In genomic region chr13:63562141-63562971, GRCm38 (mm10) we compare ENCODE assay signal across 9 mouse cellular contexts. TPM values are rescaled to one million over a fixed set of nuclear protein-coding genes. Genes with fewer than 3 reads are reported as not detected.
A peak's percentile ranks its signal among the peaks of the same experiment; 100 is the strongest.
DNase-seq lines count a peak whose midpoint lies in the region; ATAC-seq and TF ChIP-seq lines count a peak whose summit lies in the region.
"Had no signal": no experiment of that assay in that cellular context is flagged by ENCODE, and none has a peak within 500 bp of the region (broad histone marks: within the 10 kb centered on the region; RNA-seq: fewer than 3 reads in every experiment).

No protein-coding gene starts in this region.

- no peak for TF ChIP-seq CTCF in heart, postnatal 0 days (IDR thresholded peaks at IDR 0.05; ENCODE audit: low read depth)

- H3K27ac ChIP-seq in heart, postnatal 0 days (ENCODE audit: low read depth) = no peak overlapping the region
- peak overlapping the region; percentile 99 for H3K27ac ChIP-seq in limb, embryonic 15.5 days
- peak overlapping the region; percentile 99 for H3K27ac ChIP-seq in stomach, embryonic 15.5 days

- H3K27me3 ChIP-seq in heart, postnatal 0 days (ENCODE audit: control insufficient read depth, insufficient read depth, low read length) = no peaks in the 10 kb centered on the region
- no peaks in the 10 kb centered on the region for H3K27me3 ChIP-seq in limb, embryonic 15.5 days
- H3K27me3 ChIP-seq in stomach, embryonic 15.5 days (replicated peaks) = no peaks in the 10 kb centered on the region
- H3K27me3 ChIP-seq: Patski had no signal

- no peak for TF ChIP-seq EP300 in heart, postnatal 0 days (IDR thresholded peaks at IDR 0.05; ENCODE audit: low read depth)

- 0 out of 2 replicates have a peak, but pooled peaks cover 6% of the 10 kb centered on the region for H3K36me3 ChIP-seq in heart, postnatal 0 days (replicated peaks; ENCODE audit: control insufficient read depth, insufficient read depth, low read length)
- 0 out of 2 replicates have a peak, but pooled peaks cover 4% of the 10 kb centered on the region for H3K36me3 ChIP-seq in limb, embryonic 15.5 days
- no peaks in the 10 kb centered on the region for H3K36me3 ChIP-seq in stomach, embryonic 15.5 days

- H3K9ac ChIP-seq in heart, postnatal 0 days (replicated peaks; ENCODE audit: low read depth, low read length) = peak overlapping the region; percentile 89
- H3K9ac ChIP-seq in limb, embryonic 15.5 days = peak overlapping the region; percentile 83; the same call in 1 of the 2 replicates
- peak overlapping the region; percentile 99; the same call in 1 of the 2 replicates for H3K9ac ChIP-seq in stomach, embryonic 15.5 days

- H3K4me2 ChIP-seq in heart, postnatal 0 days (ENCODE audit: low read depth, low read length) = peak overlapping the region; percentile 99
- H3K4me2 ChIP-seq in limb, embryonic 15.5 days = peak overlapping the region; percentile 94
- H3K4me2 ChIP-seq in stomach, embryonic 15.5 days = peak overlapping the region; percentile 83

- H3K4me3 ChIP-seq in heart, postnatal 0 days (ENCODE audit: low read depth, low read length) = peak overlapping the region; percentile 77
- H3K4me3 ChIP-seq in limb, embryonic 15.5 days = peak overlapping the region; percentile 84
- H3K4me3 ChIP-seq in stomach, embryonic 15.5 days (replicated peaks) = peak overlapping the region; percentile 89

- ATAC-seq in heart, postnatal 0 days (ENCODE audit: insufficient read depth, low read depth) = no peak
- no peak for ATAC-seq in limb, embryonic 15.5 days (ENCODE audit: insufficient number of reproducible peaks, low FRiP score, low TSS enrichment, low read depth)
- ATAC-seq in stomach, embryonic 15.5 days (ENCODE audit: insufficient read depth, low FRiP score, low read depth) = no peak

- H3K4me1 ChIP-seq in heart, postnatal 0 days (ENCODE audit: control insufficient read depth, insufficient read depth) = peaks cover 28% of the 10 kb centered on the region
- H3K4me1 ChIP-seq in limb, embryonic 15.5 days = peaks cover 25% of the 10 kb centered on the region
- H3K4me1 ChIP-seq in stomach, embryonic 15.5 days = peaks cover 30% of the 10 kb centered on the region

- DNase-seq in heart, adult 18-20 months = peak; percentile 35 to 44
- no peak for DNase-seq in heart, postnatal 36 days
- peak; percentile 54 for DNase-seq in Muller cell, postnatal 12 days (ENCODE audit: inconsistent ontology term)
- DNase-seq in heart, postnatal 0 days (ENCODE audit: low spot score) = no peak
- no peak for DNase-seq in spleen, postnatal 36 days (ENCODE audit: low spot score in 2 of 2)
- DNase-seq in left cerebral cortex, postnatal 36 days (ENCODE audit: low spot score in 2 of 2) = no peak

- intact Hi-C loops in heart, postnatal 36 days (cut with DNase I) = loop anchor here (2.0 to 10.0 kb wide), 4 partner anchors 252 to 592 kb away; partner anchors contain the start of genes Ercc6l2 and Zfp367
- intact Hi-C loops in left cerebral cortex, postnatal 36 days (cut with DNase I) = loop anchor here (10.0 kb wide), 1 partner anchor 592 kb away; the partner anchor contains the start of gene Zfp367

- no peaks in the 10 kb centered on the region for H3K9me3 ChIP-seq in heart, postnatal 0 days (replicated peaks; ENCODE audit: control insufficient read depth, low read length)
- H3K9me3 ChIP-seq in limb, embryonic 15.5 days = no peaks in the 10 kb centered on the region
- no peaks in the 10 kb centered on the region for H3K9me3 ChIP-seq in stomach, embryonic 15.5 days

- 1% methylated on average over 7 of the region's 7 CpGs for WGBS in heart, postnatal 0 days
- 4% methylated on average over 7 of the region's 7 CpGs for WGBS in limb, embryonic 15.5 days
- 2% methylated on average over 7 of the region's 7 CpGs for WGBS in stomach, embryonic 15.5 days

RNA-seq across cellular contexts. Expression of gene Ptch1, which starts 11.0 kb away (rescaled TPM):
- 10 to 100 TPM in 1 of 2 experiments, 1 to 10 TPM in 1; 9.8 to 10.1 TPM for total RNA-seq in heart, adult 18-20 months (2021)
- total RNA-seq in heart, postnatal 36 days (2021) = 10 to 100 TPM; 17.5 to 18.5 TPM
- total RNA-seq in heart, postnatal 0 days (2014; rRNA removed; ENCODE audit: low replicate concordance) = 10.4 and 10.6 TPM in 2 replicates
- polyA plus RNA-seq in heart, postnatal 0 days (2015; fragmentation: Nextera tagmentation; extraction: Ambion mirVana) = 2.3 and 2.9 TPM in 2 replicates
- polyA plus RNA-seq in limb, embryonic 15.5 days (2015; fragmentation: Nextera tagmentation; extraction: Ambion mirVana) = 17.4 and 19.5 TPM in 2 replicates
- 32.1 and 34.3 TPM in 2 replicates for polyA plus RNA-seq in stomach, embryonic 15.5 days (2015; fragmentation: Nextera tagmentation; extraction: Ambion mirVana)
- total RNA-seq in left cerebral cortex, postnatal 36 days (2021) = 10 to 100 TPM; 40.5 to 51.6 TPM

Comparison
In these comparisons a context has a peak if more than half of its experiments do, and no peak if none do; other contexts are left out.
1. DNase-seq: peak in heart, adult 18-20 months (2 of 2) and Muller cell, postnatal 12 days (single experiment); none in heart, postnatal 36 days (0 of 2), heart, postnatal 0 days (single experiment), spleen, postnatal 36 days (0 of 2) and left cerebral cortex, postnatal 36 days (0 of 2).
2. Peak in every context shown above with its lines, with median percentiles within 50 percentile points of each other: H3K4me2 ChIP-seq, H3K4me3 ChIP-seq and H3K9ac ChIP-seq.